Mouse (Mus musculus): Measurements from ENCODE around the gene 2210011C24Rik. TPM values are rescaled to one million over a fixed set of nuclear protein-coding genes. Genes with fewer than 3 reads are reported as not detected.

Gene 2210011C24Rik
- polyA plus RNA-seq, 1 experiment from 2014 or later, result 2.6 TPM

DNA sequence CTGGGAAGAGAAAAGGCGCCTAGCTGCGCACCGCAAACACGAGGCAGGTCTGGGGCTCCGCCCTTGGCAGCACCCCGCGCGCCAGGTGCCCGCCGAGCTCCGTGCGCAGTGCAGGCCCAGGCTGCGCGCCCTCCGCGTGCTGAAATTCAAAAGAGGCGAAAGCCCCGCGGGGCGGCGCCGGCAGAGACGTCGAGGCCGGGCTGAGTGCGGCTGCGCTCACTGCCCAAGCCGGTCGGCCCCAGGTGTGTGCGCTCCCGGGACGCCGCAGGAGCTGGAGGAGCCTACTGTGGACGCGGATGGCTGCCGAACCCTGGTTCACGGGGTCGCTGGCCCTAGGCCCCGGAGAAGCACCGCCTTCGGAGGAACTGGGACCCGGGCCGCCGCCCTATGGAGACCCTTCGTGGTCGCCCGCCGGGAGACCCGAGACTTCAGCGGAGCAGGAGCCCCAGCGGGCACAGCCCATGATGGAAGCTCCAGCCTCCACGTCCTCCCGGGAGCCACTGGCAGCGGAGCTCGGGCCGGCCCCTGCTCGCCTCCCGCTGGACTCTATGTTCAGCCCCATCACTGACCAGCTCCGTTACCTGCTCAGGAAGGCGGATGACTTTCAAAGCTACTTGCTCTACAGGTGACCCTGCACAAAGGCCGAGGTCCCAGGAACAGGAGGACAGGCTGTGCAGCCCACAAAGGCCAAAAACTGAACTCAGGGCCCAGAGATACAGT lies 10.5 kb downstream of the 2210011C24Rik start, which contains the start of gene 1700067K01Rik:
1700067K01Rik (plus strand) TSS at position 222 of the 720 bp plus-strand sequence.
- Histone ChIP-seq H3K36me3 (peaks cover 25% of the 10 kb centered on the region), H3K4me2 (peak within 1 kb of the TSS; percentile 37), H3K4me3 (0 out of 2 replicates have a peak within 1 kb of the TSS, but pooled peaks have one; percentile 5), H3K9ac (no peak within 1 kb of the TSS), H3K4me1 (peaks cover 46% of the 10 kb centered on the region), H3K27ac (peak within 1 kb of the TSS; percentile 4; the same call in 1 of the 2 replicates), H3K9me3 (no peaks in the 10 kb centered on the region), H3K27me3 (no peaks in the 10 kb centered on the region)
- 44% methylated on average over 61 of the region's 61 CpGs for WGBS
- ATAC-seq (ENCODE audit: borderline replicate concordance, extremely low read depth, low FRiP score, low TSS enrichment), result no peak

- ATAC-seq (ENCODE audit: borderline replicate concordance, extremely low read depth, low FRiP score, low TSS enrichment), result no peak
- H3K27ac ChIP-seq, result no peak overlapping the region
- no peaks in the 10 kb centered on the region for H3K27me3 ChIP-seq
- H3K9me3 ChIP-seq, result no peaks in the 10 kb centered on the region
- peak overlapping the region; percentile 94; the same call in 1 of the 2 replicates for H3K4me2 ChIP-seq
- peak overlapping the region; percentile 82; the same call in 1 of the 2 replicates for H3K4me3 ChIP-seq
- 87% methylated on average over 2 of the region's 2 CpGs for WGBS
- H3K4me1 ChIP-seq, result peaks cover 49% of the 10 kb centered on the region
- peaks cover 29% of the 10 kb centered on the region for H3K36me3 ChIP-seq
- H3K9ac ChIP-seq, result no peak overlapping the region
Measured at GRCm38 (mm10) chr8:83999825-84000224, 12.1 kb downstream of the 2210011C24Rik start.

GRCm38 (mm10) chr8:83999057-83999705 lies 12.8 kb downstream of the 2210011C24Rik start:
- Histone ChIP-seq H3K27me3 (no peaks in the 10 kb centered on the region), H3K4me2 (peak overlapping the region; percentile 94), H3K9ac (peak overlapping the region; percentile 77), H3K4me1 (peaks cover 46% of the 10 kb centered on the region), H3K9me3 (no peaks in the 10 kb centered on the region), H3K36me3 (peaks cover 35% of the 10 kb centered on the region), H3K27ac (peak overlapping the region; percentile 87; the same call in 1 of the 2 replicates), H3K4me3 (peak overlapping the region; percentile 82)
- no peak for ATAC-seq (ENCODE audit: borderline replicate concordance, extremely low read depth, low FRiP score, low TSS enrichment)
- WGBS, result 57% methylated on average over 16 of the region's 16 CpGs

DNA sequence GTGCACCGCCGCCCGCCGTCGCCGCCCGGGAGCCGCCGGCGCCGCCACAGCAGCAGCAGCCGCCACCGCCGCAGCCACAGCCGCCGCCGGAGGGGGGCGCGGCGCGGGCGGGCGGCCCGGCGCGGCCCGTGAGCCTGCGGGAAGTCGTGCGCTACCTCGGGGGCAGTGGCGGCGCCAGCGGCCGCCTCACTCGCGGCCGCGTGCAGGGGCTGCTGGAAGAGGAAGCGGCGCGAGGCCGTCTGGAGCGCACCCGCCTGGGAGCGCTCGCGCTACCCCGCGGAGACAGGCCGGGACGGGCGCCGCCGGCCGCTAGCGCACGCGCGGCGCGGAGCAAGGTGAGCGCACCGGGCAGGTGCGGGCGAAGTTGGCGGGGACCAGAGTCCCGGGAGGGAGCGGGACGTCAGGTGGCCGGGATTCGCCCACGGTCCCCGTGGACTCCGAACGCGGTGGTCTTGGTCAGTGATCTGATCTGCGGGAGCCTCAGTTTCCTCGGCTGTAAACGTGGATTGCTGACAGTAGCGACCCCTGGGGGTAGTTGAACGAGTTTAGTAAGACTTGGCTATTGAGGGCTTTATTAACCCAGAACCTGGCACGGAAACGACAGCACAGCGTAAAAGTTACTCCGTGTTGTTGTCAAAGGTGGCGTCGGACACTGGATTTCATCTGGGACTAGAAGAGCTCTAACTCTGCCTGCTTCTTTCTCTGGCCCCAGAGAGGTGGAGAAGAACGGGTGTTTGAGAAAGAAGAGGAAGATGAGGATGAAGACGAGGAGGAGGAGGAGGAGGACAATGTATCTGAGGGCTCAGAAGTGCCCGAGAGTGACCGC lies 13.5 kb downstream of the 2210011C24Rik start:
- Histone ChIP-seq H3K36me3 (peaks cover 39% of the 10 kb centered on the region), H3K9me3 (no peaks in the 10 kb centered on the region), H3K27ac (peak overlapping the region; percentile 87), H3K4me2 (peak overlapping the region; percentile 94), H3K27me3 (no peaks in the 10 kb centered on the region), H3K4me3 (peak overlapping the region; percentile 82), H3K4me1 (peaks cover 39% of the 10 kb centered on the region), H3K9ac (peak overlapping the region; percentile 77)
- ATAC-seq (ENCODE audit: borderline replicate concordance, extremely low read depth, low FRiP score, low TSS enrichment), result no peak; the same call in 1 of the 2 replicates
- WGBS, result under 1% methylated on average over 69 of the region's 92 CpGs

DNA sequence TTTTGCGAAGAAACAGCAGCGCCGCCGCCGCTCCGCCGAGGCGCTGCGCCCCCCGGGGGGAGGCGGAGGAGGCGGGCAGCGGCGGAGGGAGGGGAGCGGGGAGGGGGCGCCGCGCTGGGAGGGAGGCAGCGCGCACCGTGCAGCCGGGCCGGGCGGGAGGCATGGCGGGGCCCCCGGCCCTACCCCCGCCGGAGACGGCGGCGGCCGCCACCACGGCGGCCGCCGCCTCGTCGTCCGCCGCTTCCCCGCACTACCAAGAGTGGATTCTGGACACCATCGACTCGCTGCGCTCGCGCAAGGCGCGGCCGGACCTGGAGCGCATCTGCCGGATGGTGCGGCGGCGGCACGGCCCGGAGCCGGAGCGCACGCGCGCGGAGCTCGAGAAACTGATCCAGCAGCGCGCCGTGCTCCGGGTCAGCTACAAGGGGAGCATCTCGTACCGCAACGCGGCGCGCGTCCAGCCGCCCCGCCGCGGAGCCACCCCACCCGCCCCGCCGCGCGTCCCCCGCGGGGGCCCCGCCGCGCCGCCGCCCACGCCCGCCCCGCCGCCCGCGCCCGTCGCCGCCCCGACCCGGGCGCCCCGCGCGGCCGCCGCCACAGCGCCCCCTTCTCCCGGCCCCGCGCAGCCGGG lies 14.3 kb downstream of the 2210011C24Rik start, which contains the start of gene Samd1:
Samd1 (plus strand) TSS at position 162 of the 631 bp plus-strand sequence.
- peak within 1 kb of the TSS; percentile 85 for H3K4me3 ChIP-seq
- H3K9me3 ChIP-seq, result no peaks in the 10 kb centered on the region
- H3K36me3 ChIP-seq, result peaks cover 41% of the 10 kb centered on the region
- no peaks in the 10 kb centered on the region for H3K27me3 ChIP-seq
- peaks cover 37% of the 10 kb centered on the region for H3K4me1 ChIP-seq
- ATAC-seq (ENCODE audit: borderline replicate concordance, extremely low read depth, low FRiP score, low TSS enrichment), result no peak
- peak within 1 kb of the TSS; percentile 95 for H3K27ac ChIP-seq
- H3K9ac ChIP-seq, result peak within 1 kb of the TSS; percentile 77
- peak within 1 kb of the TSS; percentile 94 for H3K4me2 ChIP-seq
- WGBS, result 2% methylated on average over 58 of the region's 112 CpGs

DNA sequence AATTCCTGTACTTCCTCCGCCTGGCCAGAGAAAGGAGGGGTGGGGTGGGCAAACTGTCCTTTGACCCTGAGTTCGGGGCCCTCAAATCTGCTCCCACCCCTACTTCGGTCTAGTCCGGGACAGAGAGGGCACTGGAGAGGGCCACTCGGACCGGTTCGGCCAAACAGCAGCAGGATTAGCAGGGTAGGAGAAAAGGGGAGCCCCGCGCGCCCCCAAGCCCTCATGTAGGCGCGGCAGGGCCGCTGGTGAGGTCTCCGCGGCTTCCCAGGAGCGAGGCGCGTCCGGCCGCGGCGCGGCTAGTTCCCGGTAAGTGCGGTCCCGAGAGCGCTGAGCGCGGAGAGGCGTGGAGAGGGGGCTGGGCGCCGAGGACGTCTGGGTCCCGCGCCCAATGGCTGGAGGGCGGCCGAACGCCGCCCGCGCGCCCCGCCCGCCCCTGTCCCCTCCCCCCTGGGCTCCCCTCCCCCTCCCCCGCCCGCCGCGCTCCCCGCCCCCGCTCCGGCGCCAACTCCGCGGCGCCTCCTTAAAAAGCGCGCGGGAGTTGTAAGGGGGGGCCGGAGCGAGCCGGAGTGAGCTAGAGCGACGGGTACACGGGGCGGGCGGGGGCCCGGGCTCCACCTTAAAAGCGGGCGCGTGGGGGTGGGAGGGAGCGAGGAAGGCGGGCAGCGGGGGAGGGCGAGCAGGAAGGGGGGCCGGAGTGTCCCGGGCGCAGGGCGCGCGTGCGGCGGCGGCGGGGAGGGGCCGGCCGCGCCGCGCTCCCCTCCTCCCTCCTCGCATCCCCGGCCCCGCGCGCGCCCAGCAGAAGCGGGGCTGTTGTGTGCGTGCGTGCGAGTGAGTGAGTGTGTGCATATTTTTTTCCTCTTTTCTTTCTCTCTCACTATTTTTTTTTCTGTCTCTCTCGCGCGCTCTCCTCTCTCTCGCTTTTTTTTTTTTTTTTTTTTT lies 15.1 kb downstream of the 2210011C24Rik start:
- H3K4me1 ChIP-seq, result peaks cover 37% of the 10 kb centered on the region
- 0% methylated on average over 54 of the region's 103 CpGs for WGBS
- peak; percentile 89 for ATAC-seq (ENCODE audit: borderline replicate concordance, extremely low read depth, low FRiP score, low TSS enrichment)
- no peaks in the 10 kb centered on the region for H3K27me3 ChIP-seq
- H3K9ac ChIP-seq, result peak overlapping the region; percentile 70
- H3K9me3 ChIP-seq, result no peaks in the 10 kb centered on the region
- peak overlapping the region; percentile 82 for H3K4me2 ChIP-seq
- H3K4me3 ChIP-seq, result peak overlapping the region; percentile 85
- H3K27ac ChIP-seq, result peak overlapping the region; percentile 95
- H3K36me3 ChIP-seq, result peaks cover 48% of the 10 kb centered on the region

GRCm38 (mm10) chr8:83995973-83996372 lies 16.0 kb downstream of the 2210011C24Rik start:
- Histone ChIP-seq H3K36me3 (peaks cover 50% of the 10 kb centered on the region), H3K9ac (0 out of 2 replicates have a peak overlapping the region, but pooled peaks have one; percentile 70), H3K27ac (peak overlapping the region; percentile 95), H3K4me1 (peaks cover 31% of the 10 kb centered on the region), H3K4me3 (peak overlapping the region; percentile 85), H3K9me3 (no peaks in the 10 kb centered on the region), H3K4me2 (peak overlapping the region; percentile 82), H3K27me3 (no peaks in the 10 kb centered on the region)
- 20% methylated on average over 12 of the region's 12 CpGs for WGBS
- ATAC-seq (ENCODE audit: borderline replicate concordance, extremely low read depth, low FRiP score, low TSS enrichment), result no peak

GRCm38 (mm10) chr8:83994030-83994429 lies 17.9 kb downstream of the 2210011C24Rik start:
- H3K9me3 ChIP-seq, result no peaks in the 10 kb centered on the region
- H3K4me2 ChIP-seq, result no peak overlapping the region
- no peak for ATAC-seq (ENCODE audit: borderline replicate concordance, extremely low read depth, low FRiP score, low TSS enrichment)
- H3K4me1 ChIP-seq, result peaks cover 11% of the 10 kb centered on the region
- no peak overlapping the region for H3K4me3 ChIP-seq
- H3K27ac ChIP-seq, result no peak overlapping the region
- no peaks in the 10 kb centered on the region for H3K27me3 ChIP-seq
- no peak overlapping the region for H3K9ac ChIP-seq
- WGBS, result 76% methylated on average over 3 of the region's 3 CpGs
- peaks cover 52% of the 10 kb centered on the region for H3K36me3 ChIP-seq

- H3K36me3 ChIP-seq, result peaks cover 68% of the 10 kb centered on the region
- ATAC-seq (ENCODE audit: borderline replicate concordance, extremely low read depth, low FRiP score, low TSS enrichment), result no peak
- H3K9me3 ChIP-seq, result no peaks in the 10 kb centered on the region
- H3K4me2 ChIP-seq, result no peak overlapping the region
- WGBS, result 83% methylated on average over 2 of the region's 2 CpGs
- no peak overlapping the region for H3K4me3 ChIP-seq
- no peaks in the 10 kb centered on the region for H3K27me3 ChIP-seq
- H3K9ac ChIP-seq, result no peak overlapping the region
- peaks cover 7% of the 10 kb centered on the region; the same call in 1 of the 2 replicates for H3K4me1 ChIP-seq
- no peak overlapping the region for H3K27ac ChIP-seq
Measured at GRCm38 (mm10) chr8:83992488-83992887, 19.5 kb downstream of the 2210011C24Rik start.

GRCm38 (mm10) chr8:83990170-83990569 lies 21.8 kb downstream of the 2210011C24Rik start:
- ATAC-seq (ENCODE audit: borderline replicate concordance, extremely low read depth, low FRiP score, low TSS enrichment), result no peak
- Histone ChIP-seq H3K4me1 (no peaks in the 10 kb centered on the region), H3K4me3 (no peak overlapping the region), H3K27ac (no peak overlapping the region), H3K4me2 (no peak overlapping the region), H3K9ac (no peak overlapping the region), H3K27me3 (no peaks in the 10 kb centered on the region), H3K36me3 (peaks cover 87% of the 10 kb centered on the region), H3K9me3 (no peaks in the 10 kb centered on the region)
- WGBS, result 93% methylated on average over 14 of the region's 14 CpGs
